Mouse (Mus musculus) retina, postnatal 1 day (tissue): ENCODE data around the gene Trappc10.

Experiments
- DNase-seq: peaks from one replicate; pipeline ENCODE4 v3.0.0-alpha.2; 2012

Trappc10 gene

DNA sequence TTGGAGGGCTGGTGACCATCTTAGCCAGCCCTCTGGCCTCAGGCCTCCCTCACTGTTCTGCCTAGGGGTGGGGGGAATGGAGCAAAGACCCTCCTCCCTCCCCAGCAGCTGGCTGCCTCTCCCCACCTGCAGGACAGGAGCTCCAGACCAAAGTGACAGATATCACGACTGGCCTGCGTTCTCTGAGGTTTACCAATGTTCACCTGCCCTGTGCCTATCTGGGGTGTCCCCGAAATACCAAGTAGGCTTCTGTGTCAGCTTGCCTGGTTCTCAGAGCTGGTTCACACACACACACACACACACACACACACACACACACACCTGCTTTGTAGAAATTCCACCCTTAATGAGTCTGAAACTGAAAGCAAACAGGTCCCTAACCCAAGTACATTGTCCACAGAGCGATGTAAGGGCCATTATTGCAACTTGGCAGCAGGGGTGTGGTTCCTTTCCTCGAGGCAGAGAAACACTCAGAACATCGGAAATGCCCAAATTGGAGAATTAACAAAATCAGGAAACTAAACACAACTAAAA, 13.8 kb upstream of the Trappc10 start:
- DNase-seq: no peak

- DNase-seq: no peak
Measured at GRCm38 (mm10) chr10:78255646-78256059, 11.2 kb upstream of the Trappc10 start.

- no peak for DNase-seq
Measured at GRCm38 (mm10) chr10:78247206-78247605, 2.8 kb upstream of the Trappc10 start.

DNA sequence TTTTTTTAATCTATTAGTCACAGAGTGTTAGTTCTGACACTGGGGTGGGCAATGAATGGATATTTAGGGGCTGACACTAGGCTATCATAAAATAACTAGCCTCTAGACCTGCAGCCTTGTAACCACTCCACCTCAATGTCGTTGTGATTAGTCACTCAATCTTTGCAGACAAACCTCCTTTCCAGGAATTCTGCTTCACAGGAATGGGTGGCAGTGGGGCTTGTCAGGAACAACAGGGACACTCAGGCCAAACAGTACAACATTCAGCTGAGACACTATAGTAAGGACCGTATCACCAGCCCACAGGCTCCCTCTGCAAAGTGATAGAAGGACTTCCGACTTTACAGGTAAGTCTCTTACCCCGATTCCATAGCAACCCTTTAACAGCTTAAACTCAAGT, 2.3 kb upstream of the Trappc10 start:
- no peak for DNase-seq

- DNase-seq: no peak
Measured at GRCm38 (mm10) chr10:78245225-78245547, 745 bp upstream of the Trappc10 start.

DNA sequence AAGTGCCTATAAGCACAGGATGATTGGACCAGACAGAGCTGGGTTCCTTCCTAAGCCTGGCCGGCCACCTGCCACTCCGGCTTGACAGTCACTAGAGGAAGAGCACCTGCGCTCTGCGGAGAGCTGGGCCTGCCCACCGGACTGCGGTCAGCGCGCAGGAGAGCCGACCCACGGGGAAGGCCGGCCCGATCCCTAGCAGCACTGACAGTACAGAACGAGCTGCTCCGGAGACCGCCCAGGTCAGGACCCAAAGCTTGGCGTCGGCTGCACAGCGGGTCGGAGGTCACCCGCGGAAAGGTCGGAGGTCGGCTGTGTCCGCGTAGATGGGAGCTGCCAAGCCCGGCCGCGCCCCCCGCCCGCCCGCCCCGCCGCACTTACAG, 393 bp downstream of the Trappc10 start:
- peak; percentile 50 for DNase-seq

- DNase-seq: no peak
Measured at GRCm38 (mm10) chr10:78238926-78239325, 5.5 kb downstream of the Trappc10 start.

- no peak for DNase-seq
Measured at GRCm38 (mm10) chr10:78238297-78238696, 6.1 kb downstream of the Trappc10 start.

- DNase-seq: no peak
Measured at GRCm38 (mm10) chr10:78237809-78238208, 6.6 kb downstream of the Trappc10 start.

DNA sequence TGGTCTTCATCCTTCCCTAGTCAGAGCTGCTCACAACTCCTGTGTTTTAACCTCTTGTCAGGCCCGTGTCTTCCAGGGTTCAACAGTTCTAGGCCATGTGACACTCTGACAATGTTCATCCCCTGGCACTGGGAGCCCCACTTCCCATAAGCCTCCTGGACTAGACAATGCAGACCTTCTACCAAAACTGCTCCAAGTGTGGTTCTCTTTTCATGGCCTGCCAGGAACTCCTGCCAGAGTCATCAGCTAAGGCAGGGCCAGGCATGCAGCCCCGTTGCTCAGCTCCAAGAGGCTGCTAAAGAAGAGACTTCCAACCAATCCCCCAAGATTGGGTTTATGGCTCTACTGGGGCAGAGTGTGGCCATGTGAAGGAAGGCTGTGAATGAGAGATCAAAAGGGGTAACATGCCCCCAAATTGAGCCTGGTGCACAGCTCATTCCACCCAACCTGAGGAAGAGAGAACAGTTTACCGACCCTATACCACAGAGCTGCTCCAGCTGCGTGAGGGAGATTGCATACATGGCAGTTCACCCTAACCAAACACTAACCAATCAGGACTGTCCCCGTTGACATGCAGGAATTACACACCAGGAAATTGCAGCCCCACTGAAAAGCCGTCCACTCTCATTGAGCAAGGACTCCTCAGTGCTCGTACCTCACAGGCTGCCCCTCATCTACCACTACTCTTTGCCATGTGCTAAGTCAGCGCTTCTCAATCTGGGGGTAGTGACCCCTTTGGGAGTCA, 7.4 kb downstream of the Trappc10 start:
- no peak for DNase-seq

DNA sequence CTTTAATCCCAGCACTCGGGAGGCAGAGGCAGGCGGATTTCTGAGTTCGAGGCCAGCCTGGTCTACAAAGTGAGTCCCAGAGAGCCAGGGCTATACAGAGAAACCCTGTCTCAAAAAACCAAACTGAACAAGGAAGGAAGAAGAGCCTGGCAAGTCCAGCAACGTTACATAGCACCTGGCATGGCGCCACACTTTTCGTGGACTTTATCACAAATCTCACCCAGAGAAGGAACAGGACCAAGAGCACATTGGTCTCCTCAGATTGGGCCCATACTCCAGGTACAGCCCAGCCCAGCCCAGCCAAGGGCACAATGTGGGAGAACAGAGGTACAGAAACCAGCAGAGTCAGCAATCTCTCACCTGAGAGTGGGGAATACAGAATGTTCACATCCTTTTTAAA, 10.7 kb downstream of the Trappc10 start:
- no peak for DNase-seq

- DNase-seq: no peak
Measured at GRCm38 (mm10) chr10:78233161-78233560, 11.3 kb downstream of the Trappc10 start.

DNA sequence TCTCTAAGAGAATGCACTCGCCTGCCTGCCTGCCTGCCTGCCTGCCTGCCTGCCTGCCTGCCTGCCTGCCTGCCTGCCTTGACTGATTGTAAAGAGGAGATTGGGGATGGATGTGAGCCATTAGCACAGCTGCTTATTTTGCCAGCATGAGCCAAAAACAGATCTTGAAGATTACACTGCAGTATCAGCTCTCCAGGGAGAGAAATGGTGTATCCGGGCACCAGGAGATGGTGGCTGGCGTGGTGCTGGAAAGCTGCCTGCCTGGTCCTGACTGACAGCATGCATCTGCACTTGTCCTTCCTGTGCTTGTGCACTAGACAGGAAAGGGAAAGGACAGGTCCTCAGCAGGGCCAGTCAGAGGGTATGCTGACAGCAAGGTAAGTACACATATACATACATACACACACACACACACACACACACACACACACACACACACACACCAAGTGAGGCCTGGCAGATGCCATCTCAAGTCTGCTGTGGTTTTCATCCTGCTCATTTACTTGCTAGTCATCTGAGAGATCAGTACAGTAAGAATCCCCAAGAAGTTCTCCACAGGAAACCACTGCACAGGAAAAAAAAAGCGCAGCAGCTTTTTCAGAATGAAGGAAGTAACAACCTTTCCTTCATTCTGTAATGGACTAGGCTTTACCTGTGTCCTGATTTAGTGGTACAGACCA, 12.0 kb downstream of the Trappc10 start:
- DNase-seq: no peak

GRCm38 (mm10) chr10:78228560-78228928, 15.9 kb downstream of the Trappc10 start:
- no peak for DNase-seq

DNA sequence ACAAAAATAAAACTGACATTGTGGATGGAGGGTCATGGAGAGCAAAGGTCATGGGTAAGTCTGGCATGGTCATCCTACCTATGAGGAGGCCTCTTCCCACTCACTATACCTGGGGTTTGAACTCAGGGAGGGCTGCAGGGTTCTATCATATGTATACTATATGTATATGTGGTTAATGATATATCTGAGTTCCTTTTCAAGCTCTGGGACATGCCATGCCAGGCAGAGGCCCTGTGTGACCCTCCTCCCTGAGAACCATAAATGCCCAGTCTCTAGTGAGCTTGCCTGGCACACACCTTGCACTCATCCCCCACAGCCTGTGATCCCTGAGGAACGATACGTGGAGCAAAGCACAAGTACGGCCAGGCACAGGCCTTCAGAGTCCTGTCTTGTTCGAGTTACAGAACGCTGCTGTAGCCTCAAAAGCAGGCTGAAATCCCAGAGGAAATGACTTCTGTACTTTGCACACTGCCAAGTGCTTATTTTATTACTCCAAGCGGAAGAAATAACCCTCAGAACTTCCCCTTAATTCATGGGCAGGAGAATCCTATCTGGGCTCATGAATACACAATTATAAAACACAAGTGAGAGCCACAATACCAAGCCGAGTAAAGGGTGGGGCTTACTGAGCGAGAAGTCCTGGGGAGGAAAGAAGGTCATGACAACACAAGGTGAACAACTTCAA, 16.4 kb downstream of the Trappc10 start:
- peak; percentile 1 for DNase-seq

DNA sequence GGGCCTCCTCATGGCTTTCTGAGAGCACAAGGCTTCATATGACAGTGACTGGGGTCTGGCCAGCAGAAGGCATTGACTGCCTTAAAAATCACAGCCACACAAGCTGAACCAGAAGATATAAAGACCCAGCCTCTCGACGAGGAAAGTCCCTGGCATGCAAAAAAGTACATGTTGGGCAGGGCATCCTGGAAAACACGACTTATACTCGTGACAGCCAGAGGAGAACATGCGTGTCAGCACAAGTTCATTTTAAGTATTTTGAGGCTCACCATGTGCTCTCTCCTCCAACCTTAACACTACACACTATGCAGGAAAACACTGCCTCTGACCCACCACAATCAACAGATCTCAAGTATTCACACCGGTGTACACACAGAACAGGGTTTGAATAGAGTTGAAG, 20.3 kb downstream of the Trappc10 start:
- DNase-seq: no peak

GRCm38 (mm10) chr10:78222908-78223307, 21.5 kb downstream of the Trappc10 start:
- DNase-seq: no peak

GRCm38 (mm10) chr10:78221315-78221714, 23.1 kb downstream of the Trappc10 start:
- DNase-seq: no peak

- DNase-seq: no peak
Measured at GRCm38 (mm10) chr10:78219528-78219927, 24.9 kb downstream of the Trappc10 start.

DNA sequence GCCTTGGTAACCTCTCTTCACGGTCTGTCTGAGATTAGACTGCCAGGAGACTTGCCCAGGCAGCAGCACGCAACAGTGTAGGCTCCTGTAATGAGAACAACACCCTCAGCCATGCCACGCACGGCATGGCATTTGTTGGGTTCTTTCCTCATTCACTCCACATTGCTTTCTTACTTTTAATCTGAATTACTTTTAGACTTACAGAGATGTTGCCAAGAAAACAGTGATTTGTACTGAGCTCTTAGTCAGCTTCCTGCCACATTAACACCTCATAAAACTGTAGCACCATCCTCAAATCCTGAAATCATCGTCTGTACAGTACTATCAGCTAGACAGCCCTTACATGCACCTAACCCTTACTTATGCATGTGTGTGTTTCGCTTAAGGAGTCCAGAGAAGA, 25.9 kb downstream of the Trappc10 start:
- DNase-seq: no peak

- DNase-seq: no peak
Measured at GRCm38 (mm10) chr10:78216376-78217083, 27.9 kb downstream of the Trappc10 start.

DNA sequence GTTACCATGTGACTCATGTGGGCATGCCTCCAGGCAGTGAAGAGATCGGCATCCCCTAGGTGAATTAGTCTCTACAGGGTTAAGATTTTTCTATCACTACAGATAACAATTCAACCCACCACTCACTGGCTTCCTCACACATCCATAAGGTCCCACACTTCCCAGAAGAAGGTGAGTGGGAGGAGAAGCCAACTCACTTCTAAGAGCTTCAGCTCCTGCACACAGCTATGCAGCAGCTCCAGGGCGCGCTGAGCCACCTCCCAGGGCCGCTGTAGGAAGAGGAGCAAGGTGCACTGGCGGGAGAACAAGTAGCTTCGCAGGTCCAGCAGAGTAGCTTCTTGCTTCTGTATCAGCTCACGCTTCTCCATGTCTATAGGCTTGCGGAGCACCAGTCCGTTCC, 30.1 kb downstream of the Trappc10 start:
- DNase-seq: no peak

- peak; percentile 13 for DNase-seq
Measured at GRCm38 (mm10) chr10:78211311-78211710, 33.1 kb downstream of the Trappc10 start.
